Mouse (Mus musculus) cerebellum, postnatal 10 days (tissue): Measurements from ENCODE around the gene Hoxd11.

Experiments used
- DNase-seq, 2 experiments: peaks; one replicate each; pipeline ENCODE4 v3.0.0; 2021; ENCODE audit warnings: mixed read lengths in 2 of 2

The Hoxd11 gene

GRCm38 (mm10) chr2:74731799-74732512 lies 52.6 kb downstream of the Hoxd11 start:
- peak in 1 of 2 experiments; percentile 9 for DNase-seq

GRCm38 (mm10) chr2:74732513-74733316 lies 53.4 kb downstream of the Hoxd11 start:
- peak; percentile 6 to 16 for DNase-seq

- peak in 1 of 2 experiments; percentile 14 for DNase-seq
These were observed 53.9 kb downstream of the Hoxd11 start for GRCm38 (mm10) chr2:74733317-74733661.

GRCm38 (mm10) chr2:74733765-74734164 lies 54.4 kb downstream of the Hoxd11 start:
- DNase-seq, result peak in 1 of 2 experiments; percentile 6

- DNase-seq, result peak; percentile 9 to 26
These were observed 55.1 kb downstream of the Hoxd11 start for GRCm38 (mm10) chr2:74734451-74734850.

- DNase-seq, result peak; percentile 17 to 33
These were observed 55.8 kb downstream of the Hoxd11 start for GRCm38 (mm10) chr2:74734996-74735811.

GRCm38 (mm10) chr2:74735851-74736687 lies 56.7 kb downstream of the Hoxd11 start:
- DNase-seq, result peak in 1 of 2 experiments; percentile 17
